Mouse (Mus musculus) embryonic facial prominence, embryonic 15.5 days (tissue): ENCODE data around the gene Gm37240. TPM values are rescaled to one million over a fixed set of nuclear protein-coding genes. Genes with fewer than 3 reads are reported as not detected.

ENCODE experiments used
- ATAC-seq: fragments of 200-750 bp; cut with Nextera tagmentation; 2 replicates; pipeline ENCODE4 v1.8.0; 2017; ENCODE audit warnings: low read depth, moderate TSS enrichment; ENCODE audit not compliant: insufficient number of reproducible peaks, low FRiP score, low TSS enrichment
- H3K27ac ChIP-seq: fragments of 300-500 bp; sonication (generic); replicated peaks from 2 replicates; pipeline ENCODE4 v1.5.1; 2015; ENCODE audit warnings: mild to moderate bottlenecking, inconsistent platforms
- H3K27me3 ChIP-seq: fragments of 300-500 bp; sonication (generic); 2 replicates; pipeline ENCODE4 v1.6.1; 2015; ENCODE audit warnings: inconsistent platforms
- H3K36me3 ChIP-seq: fragments of 300-500 bp; sonication (generic); 2 replicates; pipeline ENCODE4 v1.6.1; 2015; ENCODE audit warnings: mild to moderate bottlenecking, inconsistent platforms
- H3K4me1 ChIP-seq: fragments of 300-500 bp; sonication (generic); 2 replicates; pipeline ENCODE4 v1.6.1; 2015; ENCODE audit warnings: inconsistent platforms
- H3K4me2 ChIP-seq: fragments of 300-500 bp; sonication (generic); replicated peaks from 2 replicates; pipeline ENCODE4 v1.6.1; 2015; ENCODE audit warnings: mild to moderate bottlenecking, inconsistent platforms
- H3K4me3 ChIP-seq: fragments of 300-500 bp; sonication (generic); replicated peaks from 2 replicates; pipeline ENCODE4 v1.5.1; 2015; ENCODE audit warnings: mild to moderate bottlenecking, inconsistent platforms
- H3K9ac ChIP-seq: fragments of 300-500 bp; sonication (generic); 2 replicates; pipeline ENCODE4 v1.6.1; 2015; ENCODE audit warnings: inconsistent platforms
- H3K9me3 ChIP-seq: fragments of 300-500 bp; sonication (generic); replicated peaks from 2 replicates; pipeline ENCODE4 v1.6.1; 2016; ENCODE audit warnings: inconsistent platforms
- WGBS: fragments of 180-500 bp; shearing (Covaris S2); methylation state at CpG from one replicate; pipeline ENCODE4 v1.1.7; 2015; 5-methylcytosine and 5-hydroxymethylcytosine counted together
- microRNA counts: library from miRNA; unstranded; fragments of <30 nt; microRNA quantifications from one replicate; lab custom pipeline; 2016
- microRNA-seq: library from miRNA; unstranded; fragments of <30 nt; microRNA quantifications from one replicate; pipeline ENCODE4, GENCODE M21; 2016; ENCODE audit warnings: borderline number of aligned reads
- polyA plus RNA-seq: library from polyadenylated mRNA; unstranded; fragments of >200 nt; fragmentation: Nextera tagmentation; extraction: Ambion mirVana; gene quantifications from 2 replicates; pipeline ENCODE4 v1.2.1, GENCODE M21; 2015

Gene Gm37240
- polyA plus RNA-seq, 1 experiment from 2014 or later, result 12.8 TPM

GRCm38 (mm10) chr3:84447803-84448202 lies 1439.5 kb downstream of the Gm37240 start:
- Histone ChIP-seq H3K27me3 (0 out of 2 replicates have a peak, but pooled peaks cover 4% of the 10 kb centered on the region), H3K9me3 (no peaks in the 10 kb centered on the region), H3K9ac (no peak overlapping the region), H3K36me3 (no peaks in the 10 kb centered on the region), H3K4me2 (no peak overlapping the region), H3K4me1 (no peaks in the 10 kb centered on the region; the same call in 1 of the 2 replicates), H3K4me3 (no peak overlapping the region), H3K27ac (no peak overlapping the region)
- 69% methylated on average over 5 of the region's 5 CpGs for WGBS
- no peak for ATAC-seq

MicroRNAs encoded within 50 kb of the gene (microRNA counts, 519-probe panel; counts per million panel counts)
- microRNA mmu-miR-466k (lab: Ali Mortazavi, UCI), result 1,417 counts per million, percentile 10 among the panel's probes with 10 or more counts

Small RNA genes within 50 kb of the gene (microRNA-seq; reads per million reads assigned to microRNA genes)
- gene Mir466k, result not detected

Other genes starting within 250 kb of the Gm37240 start
- gene Fam160a1, start 70.2 kb downstream of the Gm37240 start, polyA plus RNA-seq, result 8.8 and 9.4 TPM in 2 replicates
- 3.4 and 3.8 TPM in 2 replicates for gene Glt28d2, start within 50 bp of the Gm37240 start, polyA plus RNA-seq
- 35.3 and 36.3 TPM in 2 replicates for gene Sh3d19, start 83.6 kb upstream of the Gm37240 start, polyA plus RNA-seq
- gene Prss48, start 115.0 kb upstream of the Gm37240 start, polyA plus RNA-seq, result not detected in 2 replicates